Mouse (Mus musculus) embryo, embryonic 10.5 days (tissue): ENCODE results near the gene C130050O18Rik.

Experiments
- DNase-seq: peaks from one replicate; pipeline ENCODE4 v3.0.0-alpha.2; 2015; ENCODE audit warnings: low spot score

Gene C130050O18Rik

GRCm38 (mm10) chr5:139425198-139425597, 20.1 kb downstream of the C130050O18Rik start:
- DNase-seq, result no peak

DNA sequence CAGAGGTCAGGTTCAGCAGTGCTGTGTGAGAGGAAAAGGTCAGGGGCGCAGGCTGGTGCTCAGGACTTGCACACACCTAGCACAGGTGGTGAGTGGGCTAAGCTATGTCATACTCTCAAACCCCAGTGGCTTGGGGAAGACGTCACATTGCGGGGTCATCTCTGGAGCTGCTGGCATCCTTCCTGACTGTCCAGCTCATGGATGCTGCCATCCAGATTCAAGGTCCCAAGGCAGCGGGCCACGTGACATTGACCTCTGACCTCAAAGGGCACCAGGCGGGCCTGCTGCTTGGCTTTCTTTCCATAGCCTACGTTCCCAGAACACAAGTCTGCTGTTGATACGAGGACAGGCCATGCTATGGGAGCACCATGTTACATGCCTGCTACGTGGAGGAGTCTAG, 21.9 kb downstream of the C130050O18Rik start:
- no peak for DNase-seq

DNA sequence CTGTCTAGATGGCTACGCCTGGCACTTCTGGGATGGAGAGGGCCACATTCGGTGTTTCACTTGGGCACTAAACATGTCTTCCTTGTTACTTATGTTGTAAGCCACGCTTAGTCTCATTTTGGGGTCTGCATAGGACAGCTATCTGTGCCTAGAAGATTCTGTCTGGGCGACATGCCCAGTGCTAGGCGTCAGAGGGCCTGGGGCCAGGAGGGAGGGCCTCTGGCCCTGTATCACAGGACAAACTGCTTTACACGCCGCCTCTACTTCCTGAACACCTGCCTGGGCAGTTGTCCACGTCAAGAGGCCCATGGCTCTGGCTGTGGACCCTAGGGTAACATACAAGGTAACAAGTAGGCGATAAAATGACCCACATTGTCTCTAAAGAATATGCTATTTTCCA, 22.9 kb downstream of the C130050O18Rik start:
- DNase-seq, result no peak

DNA sequence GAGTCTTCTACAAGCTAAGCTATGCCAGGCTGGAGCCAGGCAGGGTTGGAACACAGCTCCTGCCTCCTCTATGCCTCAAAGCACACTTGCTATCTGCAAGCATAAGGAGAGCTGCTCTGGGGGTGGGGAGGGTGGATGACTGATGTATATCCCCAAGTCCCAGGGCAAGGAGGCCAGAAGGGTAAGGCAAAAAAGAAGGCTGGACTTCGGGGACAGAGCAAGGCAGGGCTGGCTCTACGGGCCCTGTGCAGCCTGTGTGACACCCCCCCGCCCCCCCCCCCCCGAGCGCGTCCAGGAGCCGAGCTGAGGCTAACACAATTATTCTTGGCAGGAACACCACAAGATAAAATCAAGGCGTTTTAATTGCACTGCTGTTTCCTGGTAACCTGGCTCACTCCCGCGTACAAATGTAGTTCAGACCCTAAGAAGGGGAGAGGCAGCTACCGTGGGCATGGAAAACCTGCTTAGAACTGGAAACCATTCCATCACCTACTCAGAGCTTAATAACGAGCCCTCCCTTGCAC, 24.8 kb downstream of the C130050O18Rik start:
- DNase-seq, result no peak

GRCm38 (mm10) chr5:139432333-139432732, 27.3 kb downstream of the C130050O18Rik start:
- no peak for DNase-seq

DNA sequence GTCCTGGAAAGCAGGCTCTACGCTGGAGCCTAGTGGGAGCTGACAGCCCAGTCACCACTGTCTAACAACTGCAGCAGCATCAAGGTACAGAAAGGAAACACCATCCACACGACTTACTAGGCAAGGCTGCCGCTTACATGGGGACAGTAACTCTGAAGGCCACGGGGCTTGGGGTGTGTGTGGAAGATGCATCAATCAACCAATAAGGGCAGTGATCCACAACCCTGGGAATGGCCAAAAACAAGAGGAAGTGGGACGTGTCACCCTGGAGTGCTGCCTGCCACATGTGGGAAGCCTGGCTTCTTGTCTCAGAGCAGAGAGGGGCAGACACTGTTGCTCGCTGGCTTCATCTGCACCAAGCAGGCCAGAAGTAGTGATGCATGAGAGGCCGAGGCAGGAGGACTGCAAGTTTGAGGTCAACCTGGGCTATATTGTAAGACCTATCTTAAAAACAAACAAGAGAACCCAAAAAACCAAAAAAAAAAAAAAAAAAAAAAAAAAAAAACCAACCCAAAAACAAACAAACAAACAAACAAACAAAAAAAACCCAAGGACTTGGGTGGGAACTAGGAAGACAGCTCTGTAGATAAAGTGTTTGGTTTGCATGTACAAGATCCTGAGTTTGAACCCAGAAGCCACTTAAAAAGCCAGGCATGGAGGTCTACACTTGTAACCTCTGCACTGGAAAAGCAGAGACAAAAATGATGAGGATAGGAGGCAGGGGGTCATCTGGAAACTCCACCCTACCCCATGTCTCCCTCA, 27.8 kb downstream of the C130050O18Rik start:
- DNase-seq, result no peak

DNA sequence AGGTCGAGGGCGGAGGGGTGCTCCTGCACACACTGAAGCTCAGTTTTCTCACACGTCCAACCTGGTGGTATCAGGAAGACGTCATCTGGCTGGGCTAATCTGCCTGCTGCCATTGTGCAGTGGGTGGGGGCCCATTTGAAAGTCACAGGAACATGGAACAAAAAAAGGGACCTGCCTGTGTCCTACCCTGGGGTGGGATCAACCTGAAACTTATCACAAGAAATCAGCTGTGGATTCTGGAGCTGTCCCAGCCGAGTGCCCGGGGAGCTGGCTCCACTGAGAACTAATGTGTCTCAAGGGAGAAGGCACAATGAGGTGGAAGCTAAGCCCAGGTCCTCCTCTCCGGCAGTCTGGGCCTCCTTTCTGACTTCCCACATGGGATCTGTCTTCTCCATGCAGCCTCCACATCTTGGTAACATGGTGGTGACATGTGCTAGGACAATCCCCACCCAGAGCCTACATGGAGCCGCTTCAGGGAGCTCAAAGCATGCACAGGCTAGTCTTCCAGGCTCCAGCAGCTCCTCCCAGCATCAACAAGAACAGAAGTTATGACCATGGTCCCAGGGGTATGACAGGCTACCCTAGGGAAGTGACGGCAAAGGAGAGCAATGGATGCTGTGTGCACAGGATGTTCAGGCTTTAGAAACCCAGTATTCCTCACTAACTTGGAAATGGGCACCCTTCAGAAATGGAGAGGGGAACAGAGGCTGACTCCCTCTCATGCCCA, 28.9 kb downstream of the C130050O18Rik start:
- no peak for DNase-seq

GRCm38 (mm10) chr5:139434940-139435339, 29.9 kb downstream of the C130050O18Rik start:
- peak; percentile 64 for DNase-seq

GRCm38 (mm10) chr5:139437769-139438168, 32.7 kb downstream of the C130050O18Rik start:
- no peak for DNase-seq

GRCm38 (mm10) chr5:139438440-139438839, 33.4 kb downstream of the C130050O18Rik start:
- DNase-seq, result no peak

DNA sequence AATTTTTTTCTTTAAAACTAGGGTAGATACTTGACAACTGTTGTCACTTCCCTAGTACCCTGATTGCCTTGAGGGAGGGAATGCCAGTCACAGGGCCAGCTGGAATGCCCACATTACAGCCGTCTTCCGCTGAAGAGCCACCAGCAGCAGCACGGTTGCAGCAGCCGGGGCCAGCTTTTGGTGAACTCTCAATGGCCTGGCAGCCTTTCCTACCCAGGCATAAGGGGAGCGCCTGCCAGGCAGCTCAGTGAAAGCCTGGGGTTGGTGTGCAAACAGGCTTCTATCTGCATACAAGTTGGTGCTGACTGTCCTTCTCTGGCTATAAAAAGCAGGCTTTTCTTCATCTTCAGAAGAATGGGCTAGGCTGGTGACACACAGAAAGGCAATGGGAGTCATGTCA, 35.4 kb downstream of the C130050O18Rik start:
- DNase-seq, result no peak

- DNase-seq, result no peak
Observed at GRCm38 (mm10) chr5:139440926-139441725, 36.0 kb downstream of the C130050O18Rik start.

- no peak for DNase-seq
Observed at GRCm38 (mm10) chr5:139441726-139442018, 36.6 kb downstream of the C130050O18Rik start.

DNA sequence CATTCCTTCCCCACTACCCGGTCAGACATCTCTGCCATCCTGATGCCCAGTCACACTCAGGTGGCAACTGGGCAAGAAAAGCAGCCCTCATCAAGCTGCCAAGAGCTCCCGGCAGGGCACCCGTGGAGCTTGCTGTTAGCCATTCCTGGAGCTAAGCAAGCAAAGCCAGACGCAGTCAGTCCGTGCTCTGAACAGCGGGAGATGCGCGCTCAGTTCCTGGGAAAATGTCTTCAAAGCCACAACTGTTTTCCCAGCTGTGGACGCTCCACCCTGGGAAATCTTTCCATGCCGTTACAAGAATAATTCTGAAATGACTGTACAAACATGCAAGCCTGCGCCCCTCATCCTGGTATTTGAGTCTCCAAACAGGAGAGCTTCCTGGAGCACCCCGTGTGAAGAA, 37.3 kb downstream of the C130050O18Rik start:
- DNase-seq, result peak; percentile 30

DNA sequence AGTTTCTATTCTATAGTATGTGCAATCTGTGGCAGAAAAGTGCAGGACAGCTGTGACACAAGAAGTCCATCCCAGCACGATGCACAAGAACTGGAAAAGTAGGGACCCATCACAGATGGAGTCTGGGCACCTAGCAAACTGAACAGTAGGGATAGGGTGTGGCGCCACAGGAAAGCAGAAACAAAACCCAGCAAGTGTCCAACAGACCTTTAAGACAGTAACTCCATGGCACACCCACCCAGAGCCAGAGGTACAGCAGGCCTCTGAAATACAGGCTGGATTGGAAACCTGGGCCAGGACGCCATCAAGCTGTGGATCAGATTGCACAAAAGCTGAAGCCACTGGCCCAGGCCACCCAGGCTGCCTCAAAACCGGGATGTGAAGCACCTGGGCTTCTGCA, 37.9 kb downstream of the C130050O18Rik start:
- DNase-seq, result no peak

GRCm38 (mm10) chr5:139445258-139445657, 40.2 kb downstream of the C130050O18Rik start:
- no peak for DNase-seq

- no peak for DNase-seq
Observed at GRCm38 (mm10) chr5:139448025-139448424, 42.9 kb downstream of the C130050O18Rik start.

DNA sequence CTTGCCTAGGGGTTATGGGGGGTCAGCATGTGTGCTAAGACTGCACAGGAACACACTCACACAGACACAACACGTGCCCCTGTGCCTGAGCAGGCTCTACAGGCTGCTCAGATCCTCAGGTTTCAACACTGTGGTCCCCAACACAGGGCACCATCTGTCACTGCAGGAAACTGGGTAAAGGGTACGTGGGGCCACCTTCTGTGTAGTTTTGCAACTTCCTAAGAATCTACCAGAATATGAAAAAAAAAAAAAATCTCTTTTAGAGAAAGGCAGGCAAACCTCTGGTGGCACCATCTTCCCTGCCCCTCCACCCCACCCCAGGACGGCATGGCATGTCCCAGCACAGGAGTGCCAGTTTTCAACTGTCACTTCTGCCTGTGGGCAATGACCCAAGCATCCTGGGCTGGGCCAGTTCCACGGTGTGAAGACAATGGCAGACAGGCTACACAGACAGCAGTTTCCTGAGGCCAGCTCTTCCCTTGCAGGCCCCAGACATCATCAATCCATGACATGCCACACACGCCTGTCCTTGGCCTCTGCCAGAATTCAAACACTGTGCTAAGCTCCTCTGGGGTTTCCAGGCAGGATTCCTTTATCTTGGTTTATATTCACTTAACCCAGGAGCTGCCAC, 44.2 kb downstream of the C130050O18Rik start:
- DNase-seq, result no peak

DNA sequence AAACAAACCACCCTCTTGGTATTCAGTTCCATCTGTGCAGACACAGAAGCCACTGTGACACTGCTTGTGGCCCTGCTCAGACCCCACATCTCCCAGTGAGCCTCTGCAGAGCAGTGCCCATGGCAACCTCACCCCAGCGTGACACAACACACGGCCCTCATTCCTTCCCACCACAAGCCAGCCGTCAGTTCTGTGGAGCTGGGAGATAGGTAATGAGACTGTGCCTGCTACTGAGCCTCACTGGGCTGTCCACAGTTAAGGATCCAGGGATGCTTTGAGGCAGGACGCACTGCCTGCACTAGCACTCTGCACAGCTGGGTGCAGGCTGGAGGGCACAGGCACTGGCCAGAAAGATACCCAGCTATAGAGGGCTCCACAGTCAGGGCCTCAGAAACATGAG, 44.8 kb downstream of the C130050O18Rik start:
- DNase-seq, result peak; percentile 19

DNA sequence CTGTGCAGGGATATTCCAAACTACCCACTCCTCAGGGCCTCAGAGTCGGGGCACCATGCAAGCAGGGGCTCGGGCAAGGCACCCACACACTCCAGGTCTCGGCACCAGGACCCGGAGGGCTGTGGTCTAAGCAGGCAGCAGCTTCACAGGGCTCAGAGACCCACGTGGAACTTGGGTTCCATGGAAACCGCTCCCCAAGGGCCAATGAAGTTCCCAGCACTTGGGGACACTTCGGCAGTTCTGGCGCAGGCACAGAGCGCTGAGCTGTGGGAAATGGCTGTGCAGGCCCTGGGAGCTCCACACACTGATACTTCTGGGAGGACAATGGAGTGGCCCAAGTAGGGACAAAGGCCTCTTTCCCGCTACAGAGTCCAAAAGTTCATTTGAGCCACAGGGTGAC, 48.0 kb downstream of the C130050O18Rik start:
- no peak for DNase-seq

DNA sequence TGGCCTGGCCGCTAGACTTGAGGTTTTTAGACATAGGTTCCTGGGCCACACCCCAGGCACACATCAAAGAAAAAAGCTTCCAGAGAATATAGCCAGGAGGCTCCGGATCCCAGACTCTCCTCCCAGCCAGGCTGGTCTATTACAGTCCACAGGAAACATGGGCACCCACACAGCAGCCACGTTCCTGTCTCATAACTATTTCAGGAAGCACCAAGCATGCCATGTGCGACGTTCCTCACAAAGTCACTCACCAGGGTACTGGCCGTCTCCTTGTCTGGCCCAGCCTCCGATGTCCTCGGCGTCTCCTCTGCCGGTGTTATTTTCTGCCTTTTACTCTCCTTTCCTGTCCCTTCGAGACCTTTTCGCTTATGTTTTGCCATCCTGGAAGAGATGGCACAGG, 50.1 kb downstream of the C130050O18Rik start:
- DNase-seq, result no peak

GRCm38 (mm10) chr5:139457241-139457640, 52.2 kb downstream of the C130050O18Rik start:
- DNase-seq, result no peak
